Mouse (Mus musculus) layer of hippocampus, postnatal 36 days (tissue): ENCODE results near the gene Rgs3. TPM values are rescaled to one million over a fixed set of nuclear protein-coding genes. Genes with fewer than 3 reads are reported as not detected.

Source experiments
- total RNA-seq, 2 experiments: library from RNA; stranded (reverse); gene quantifications; 2 replicates each; pipeline ENCODE4 v1.2.3; 2021

Rgs3 gene
- total RNA-seq, 2 experiments from 2014 or later: 14.8 to 19.8 TPM

Other genes with a start within 250 kb of the Rgs3 start
- 10 to 100 TPM; 36.9 to 41.0 TPM for gene Fkbp15, start 199.3 kb upstream of the Rgs3 start, total RNA-seq
- gene Slc31a1, start 199.1 kb upstream of the Rgs3 start, total RNA-seq: 10 to 100 TPM; 13.0 to 14.4 TPM
- gene Cdc26, start 151.2 kb upstream of the Rgs3 start, total RNA-seq: 10 to 100 TPM; 47.5 to 51.8 TPM
- gene Prpf4, start 151.1 kb upstream of the Rgs3 start, total RNA-seq: 10 to 100 TPM; 13.1 to 15.0 TPM
- gene Rnf183, start 124.6 kb upstream of the Rgs3 start, total RNA-seq: not detected
- 1 to 10 TPM; 7.8 to 8.6 TPM for gene Wdr31, start 89.0 kb upstream of the Rgs3 start, total RNA-seq
- gene Bspry, start 79.8 kb upstream of the Rgs3 start, total RNA-seq: under 1 TPM; 0.52 to 0.73 TPM
- gene Hdhd3, start 56.4 kb upstream of the Rgs3 start, total RNA-seq: 10 to 100 TPM; 10.4 to 10.5 TPM
- gene Alad, start 39.9 kb upstream of the Rgs3 start, total RNA-seq: 10 to 100 TPM; 24.3 to 28.8 TPM
- 10 to 100 TPM; 22.2 to 23.7 TPM for gene Pole3, start 34.8 kb upstream of the Rgs3 start, total RNA-seq
- under 1 TPM in 1 of 2 experiments, not detected in 1; 0.20 TPM for gene 4933430I17Rik, start 34.5 kb upstream of the Rgs3 start, total RNA-seq